Mouse (Mus musculus) heart, embryonic 16.5 days (tissue): ENCODE data around the gene Mn1. TPM values are rescaled to one million over a fixed set of nuclear protein-coding genes. Genes with fewer than 3 reads are reported as not detected.

Source experiments
- ATAC-seq: fragments of 200-750 bp; cut with Nextera tagmentation; replicated peaks from 2 replicates; pipeline ENCODE4 v1.8.0; 2017; ENCODE audit warnings: moderate number of reproducible peaks; ENCODE audit not compliant: insufficient read depth, low FRiP score; ENCODE audit errors: extremely low read depth
- H3K27ac ChIP-seq: fragments of 300-500 bp; sonication (generic); 2 replicates; pipeline ENCODE4 v1.5.1; 2014; ENCODE audit warnings: mild to moderate bottlenecking, low read length, control low read depth, moderate library complexity
- H3K27me3 ChIP-seq: fragments of 300-500 bp; sonication (generic); 2 replicates; pipeline ENCODE4 v1.6.1; 2014; ENCODE audit warnings: low read length, mixed read lengths; ENCODE audit not compliant: control insufficient read depth, insufficient read depth
- H3K36me3 ChIP-seq: fragments of 300-500 bp; sonication (generic); 2 replicates; pipeline ENCODE4 v1.6.1; 2014; ENCODE audit not compliant: control insufficient read depth, insufficient read depth
- H3K4me1 ChIP-seq: fragments of 300-500 bp; sonication (generic); 2 replicates; pipeline ENCODE4 v1.6.1; 2014; ENCODE audit warnings: low read length, mixed read lengths; ENCODE audit not compliant: control insufficient read depth, insufficient read depth
- H3K4me2 ChIP-seq: fragments of 300-500 bp; sonication (generic); 2 replicates; pipeline ENCODE4 v1.6.1; 2014; ENCODE audit warnings: low read depth, mild to moderate bottlenecking, control low read depth, low read length
- H3K4me3 ChIP-seq: fragments of 300-500 bp; sonication (generic); 2 replicates; pipeline ENCODE4 v1.5.1; 2014; ENCODE audit warnings: mild to moderate bottlenecking, control low read depth, low read length
- H3K9ac ChIP-seq: fragments of 300-500 bp; sonication (generic); 2 replicates; pipeline ENCODE4 v1.6.1; 2014; ENCODE audit warnings: low read length, control low read depth
- H3K9me3 ChIP-seq: fragments of 300-500 bp; sonication (generic); replicated peaks from 2 replicates; pipeline ENCODE4 v1.6.1; 2016; ENCODE audit warnings: low read length; ENCODE audit not compliant: control insufficient read depth
- WGBS: fragments of 180-500 bp; shearing (Covaris S2); extraction: QIAGEN DNeasy Blood & Tissue Kit; methylation state at CpG from one replicate; pipeline ENCODE4 v1.1.7; 2014; 5-methylcytosine and 5-hydroxymethylcytosine counted together
- polyA plus RNA-seq: library from polyadenylated mRNA; unstranded; fragments of >200 nt; fragmentation: Nextera tagmentation; extraction: Ambion mirVana; gene quantifications from 2 replicates; pipeline ENCODE4 v1.2.1, GENCODE M21; 2015

Mn1 gene
- polyA plus RNA-seq, result 5.4 and 6.3 TPM in 2 replicates

GRCm38 (mm10) chr5:111416591-111417374 is at the start of gene Mn1:
Mn1 (plus strand) TSS chr5:111417362.
- Histone ChIP-seq H3K36me3 (no peaks in the 10 kb centered on the region), H3K27me3 (peaks cover 43% of the 10 kb centered on the region), H3K27ac (peak within 1 kb of the TSS; percentile 82), H3K4me3 (peak within 1 kb of the TSS; percentile 88), H3K4me1 (peaks cover 42% of the 10 kb centered on the region), H3K9ac (peak within 1 kb of the TSS; percentile 91), H3K4me2 (peak within 1 kb of the TSS; percentile 99), H3K9me3 (no peaks in the 10 kb centered on the region)
- peak; percentile 92 for ATAC-seq
- WGBS, result under 1% methylated on average over 88 of the region's 88 CpGs

- ATAC-seq, result no peak
Measured at GRCm38 (mm10) chr5:111367937-111368517, 49.1 kb upstream of the Mn1 start.

GRCm38 (mm10) chr5:111368576-111368975 is 48.6 kb upstream of the Mn1 start:
- Histone ChIP-seq H3K4me2 (no peak overlapping the region), H3K27ac (no peak overlapping the region), H3K9me3 (no peaks in the 10 kb centered on the region), H3K4me1 (no peaks in the 10 kb centered on the region), H3K36me3 (peaks cover 37% of the 10 kb centered on the region), H3K27me3 (no peaks in the 10 kb centered on the region), H3K9ac (no peak overlapping the region), H3K4me3 (no peak overlapping the region)
- no peak for ATAC-seq
- WGBS, result 94% methylated on average over 5 of the region's 5 CpGs

More at GRCm38 (mm10) chr5:111367937-111368517, 49.1 kb upstream of the Mn1 start:
- Histone ChIP-seq H3K36me3 (peaks cover 33% of the 10 kb centered on the region), H3K9me3 (no peaks in the 10 kb centered on the region), H3K27ac (no peak overlapping the region), H3K27me3 (no peaks in the 10 kb centered on the region), H3K4me1 (no peaks in the 10 kb centered on the region), H3K4me3 (no peak overlapping the region), H3K4me2 (no peak overlapping the region), H3K9ac (no peak overlapping the region)
- 90% methylated on average over 11 of the region's 11 CpGs for WGBS

GRCm38 (mm10) chr5:111375616-111376015 is 41.5 kb upstream of the Mn1 start:
- H3K4me2 ChIP-seq, result no peak overlapping the region
- no peaks in the 10 kb centered on the region for H3K27me3 ChIP-seq
- ATAC-seq, result no peak
- H3K4me3 ChIP-seq, result no peak overlapping the region
- H3K9me3 ChIP-seq, result no peaks in the 10 kb centered on the region
- WGBS, result 72% methylated on average over 4 of the region's 4 CpGs
- peaks cover 51% of the 10 kb centered on the region for H3K36me3 ChIP-seq
- no peak overlapping the region for H3K27ac ChIP-seq
- H3K4me1 ChIP-seq, result no peaks in the 10 kb centered on the region
- H3K9ac ChIP-seq, result no peak overlapping the region

GRCm38 (mm10) chr5:111376276-111377020 is 40.7 kb upstream of the Mn1 start:
- Histone ChIP-seq H3K9ac (no peak overlapping the region), H3K4me3 (no peak overlapping the region), H3K27me3 (no peaks in the 10 kb centered on the region), H3K4me2 (no peak overlapping the region), H3K27ac (no peak overlapping the region), H3K36me3 (peaks cover 48% of the 10 kb centered on the region), H3K9me3 (no peaks in the 10 kb centered on the region), H3K4me1 (no peaks in the 10 kb centered on the region)
- no peak for ATAC-seq
- 84% methylated on average over 24 of the region's 24 CpGs for WGBS

GRCm38 (mm10) chr5:111378126-111378993 is 38.8 kb upstream of the Mn1 start:
- Histone ChIP-seq H3K27me3 (no peaks in the 10 kb centered on the region), H3K36me3 (peaks cover 42% of the 10 kb centered on the region), H3K4me3 (no peak overlapping the region), H3K27ac (no peak overlapping the region), H3K4me1 (no peaks in the 10 kb centered on the region), H3K4me2 (no peak overlapping the region), H3K9ac (no peak overlapping the region), H3K9me3 (no peaks in the 10 kb centered on the region)
- ATAC-seq, result no peak
- 74% methylated on average over 7 of the region's 7 CpGs for WGBS

- Histone ChIP-seq H3K27me3 (no peaks in the 10 kb centered on the region), H3K9ac (no peak overlapping the region), H3K4me2 (no peak overlapping the region), H3K9me3 (no peaks in the 10 kb centered on the region), H3K4me3 (no peak overlapping the region), H3K4me1 (no peaks in the 10 kb centered on the region), H3K27ac (no peak overlapping the region), H3K36me3 (peaks cover 66% of the 10 kb centered on the region)
- WGBS, result 78% methylated on average over 5 of the region's 5 CpGs
- no peak for ATAC-seq
Measured at GRCm38 (mm10) chr5:111383335-111383734, 33.8 kb upstream of the Mn1 start.

- Histone ChIP-seq H3K4me3 (no peak overlapping the region), H3K4me1 (peaks cover 27% of the 10 kb centered on the region), H3K9ac (no peak overlapping the region), H3K9me3 (no peaks in the 10 kb centered on the region), H3K4me2 (no peak overlapping the region), H3K36me3 (peaks cover 21% of the 10 kb centered on the region), H3K27me3 (no peaks in the 10 kb centered on the region), H3K27ac (no peak overlapping the region)
- no peak for ATAC-seq
- WGBS, result 47% methylated on average over 10 of the region's 10 CpGs
Measured at GRCm38 (mm10) chr5:111390911-111391310, 26.3 kb upstream of the Mn1 start.
